ENCODE assay signal across 10 mouse cellular contexts in the genomic region with DNA sequence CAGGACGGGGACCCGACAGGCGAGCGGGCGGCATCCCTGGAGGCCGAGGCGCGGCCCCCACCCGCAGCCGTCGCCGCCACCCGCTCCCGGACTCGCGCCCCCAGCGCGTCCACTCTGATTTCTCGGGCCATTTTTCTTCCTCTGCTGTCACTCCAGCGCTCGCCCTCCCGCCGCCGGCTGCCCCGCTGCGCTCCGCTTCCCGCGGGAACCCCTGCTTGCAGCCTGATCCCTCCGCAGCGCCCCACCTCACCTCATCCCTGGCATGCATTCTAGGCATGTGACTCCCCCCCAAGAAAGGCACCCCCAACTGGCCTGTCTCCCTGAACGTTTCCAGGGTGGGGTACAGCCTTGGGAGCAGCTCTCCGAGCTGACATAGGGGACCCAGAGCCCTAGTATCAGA. TPM values are rescaled to one million over a fixed set of nuclear protein-coding genes. Genes with fewer than 3 reads are reported as not detected.
DNase-seq lines count a peak whose midpoint lies in the region; ATAC-seq lines count a peak whose summit lies in the region.
"Had no signal": no experiment of that assay in that cellular context is flagged by ENCODE, and none has a peak within 500 bp of the region (broad histone marks: within the 10 kb centered on the region; RNA-seq: fewer than 3 reads in every experiment).

No protein-coding gene starts in this region.

- H3K9ac ChIP-seq in liver, embryonic 13.5 days: no peak overlapping the region

- peak; percentile 85 for DNase-seq in heart, adult 11 months
- DNase-seq in heart, adult 18-20 months: no peak
- peak; percentile 31 for DNase-seq in thymus, postnatal 4 days
- no peak for DNase-seq in thymus, postnatal 0 days (ENCODE audit: low spot score)
- no peak for DNase-seq in liver, embryonic 13.5 days
- no peak for DNase-seq in layer of hippocampus, adult 9-11 months
- no peak for DNase-seq in adipocyte (ENCODE audit: low spot score)
- DNase-seq in cerebellum, adult 9-10 months: no peak
- DNase-seq: kidney, postnatal 14 days had no signal

- H3K4me1 ChIP-seq in liver, embryonic 13.5 days (replicated peaks): no peaks in the 10 kb centered on the region

- no peaks in the 10 kb centered on the region for H3K9me3 ChIP-seq in liver, embryonic 13.5 days (replicated peaks)

- 11% methylated on average over 30 of the region's 33 CpGs for WGBS in liver, embryonic 13.5 days (ENCODE audit: insufficient replicate concordance)

- ATAC-seq in liver, embryonic 13.5 days (ENCODE audit: low read depth): no peak

- no peaks in the 10 kb centered on the region for H3K36me3 ChIP-seq in liver, embryonic 13.5 days

- H3K27ac ChIP-seq in liver, embryonic 13.5 days: no peak overlapping the region

- H3K4me2 ChIP-seq in liver, embryonic 13.5 days: 0 out of 2 replicates have a peak overlapping the region, but pooled peaks have one; percentile 14

- peaks cover 73% of the 10 kb centered on the region for H3K27me3 ChIP-seq in liver, embryonic 13.5 days

- no peak overlapping the region for H3K4me3 ChIP-seq in liver, embryonic 13.5 days (replicated peaks)

RNA-seq across cellular contexts. Expression of gene Gm4881, which starts 10.9 kb away (rescaled TPM):
- total RNA-seq in heart, adult 18-20 months (2021): not detected
- polyA plus RNA-seq in thymus, postnatal 0 days (2015; fragmentation: Nextera tagmentation; extraction: Ambion mirVana): not detected in 2 replicates
- not detected in 2 replicates for polyA plus RNA-seq in liver, embryonic 13.5 days (2015; fragmentation: Nextera tagmentation; extraction: Ambion mirVana)
- polyA plus RNA-seq: cortical plate, adult 2 months had no signal

RNA-seq across cellular contexts. Expression of gene Rabac1, which starts 17.3 kb away (rescaled TPM):
- total RNA-seq in heart, adult 18-20 months (2021): 100 to 1,000 TPM; 337 to 347 TPM
- polyA plus RNA-seq in thymus, postnatal 0 days (2015; fragmentation: Nextera tagmentation; extraction: Ambion mirVana): 220 and 236 TPM in 2 replicates
- polyA plus RNA-seq in liver, embryonic 13.5 days (2015; fragmentation: Nextera tagmentation; extraction: Ambion mirVana): 56.4 and 59.5 TPM in 2 replicates

RNA-seq across cellular contexts. Expression of gene Atp1a3, which starts 50.5 kb away (rescaled TPM):
- total RNA-seq in heart, adult 18-20 months (2021): 1 to 10 TPM in 1 of 2 experiments, under 1 TPM in 1; 0.77 to 1.4 TPM
- polyA plus RNA-seq in thymus, postnatal 0 days (2015; fragmentation: Nextera tagmentation; extraction: Ambion mirVana): 1.7 TPM in 2 replicates
- 0.82 and 0.87 TPM in 2 replicates for polyA plus RNA-seq in liver, embryonic 13.5 days (2015; fragmentation: Nextera tagmentation; extraction: Ambion mirVana)

RNA-seq across cellular contexts. Expression of gene Arhgef1, which starts 52.5 kb away (rescaled TPM):
- 10 to 100 TPM; 31.5 to 47.6 TPM for total RNA-seq in heart, adult 18-20 months (2021)
- polyA plus RNA-seq in thymus, postnatal 0 days (2015; fragmentation: Nextera tagmentation; extraction: Ambion mirVana): 244 and 341 TPM in 2 replicates
- 44.3 and 48.2 TPM in 2 replicates for polyA plus RNA-seq in liver, embryonic 13.5 days (2015; fragmentation: Nextera tagmentation; extraction: Ambion mirVana)

RNA-seq across cellular contexts. Expression of gene Cd79a, which starts 58.0 kb away (rescaled TPM):
- 10 to 100 TPM in 1 of 2 experiments, 1 to 10 TPM in 1; 1.3 to 12.7 TPM for total RNA-seq in heart, adult 18-20 months (2021)
- 1.1 and 1.5 TPM in 2 replicates for polyA plus RNA-seq in thymus, postnatal 0 days (2015; fragmentation: Nextera tagmentation; extraction: Ambion mirVana)
- polyA plus RNA-seq in liver, embryonic 13.5 days (2015; fragmentation: Nextera tagmentation; extraction: Ambion mirVana): 0.51 and 0.61 TPM in 2 replicates

Comparison
In these comparisons a context has a peak if more than half of its experiments do, and no peak if none do; other contexts are left out.
1. DNase-seq: peak in heart, adult 11 months (single experiment) and thymus, postnatal 4 days (single experiment); none in heart, adult 18-20 months (0 of 2), thymus, postnatal 0 days (single experiment), liver, embryonic 13.5 days (single experiment), layer of hippocampus, adult 9-11 months (single experiment), adipocyte (single experiment) and cerebellum, adult 9-10 months (single experiment).